Mouse (Mus musculus) kidney, adult 2 months (tissue): ENCODE data around the gene Cdiptos.

Experiments used
- CTCF ChIP-seq: fragments of 200-500 bp; conservative IDR thresholded peaks from 2 replicates; pipeline ENCODE4 v1.5.1; 2011; ENCODE audit warnings: low read depth, mild to moderate bottlenecking, control low read depth, low read length, moderate library complexity, mixed read lengths; ENCODE audit not compliant: insufficient read depth, insufficient read length
- POLR2A ChIP-seq: fragments of 200-500 bp; IDR thresholded peaks from one replicate; pipeline ENCODE4 v1.6.1; 2011; ENCODE audit warnings: low read depth, low read length, control low read depth

DNA sequence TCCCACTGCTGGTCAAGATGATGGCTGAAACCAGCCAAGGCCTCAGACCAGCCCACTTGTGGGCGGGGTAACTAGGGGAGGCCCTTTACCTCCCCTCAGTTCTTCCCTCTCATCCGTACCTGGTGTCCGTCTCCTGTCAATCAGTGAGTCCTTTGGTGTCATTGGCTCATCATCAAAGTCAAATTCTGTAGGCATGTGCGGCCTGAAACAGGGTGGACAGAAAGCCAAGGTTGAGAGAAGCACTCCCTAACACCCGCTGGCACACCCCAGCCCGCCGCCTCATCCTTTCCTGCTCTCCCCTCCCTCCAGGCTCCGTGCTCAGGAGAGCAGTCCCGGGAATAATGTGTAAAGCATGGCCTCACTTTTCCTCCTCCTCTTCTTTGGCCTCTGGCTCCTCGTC, 40.2 kb upstream of the Cdiptos start:
- TF ChIP-seq POLR2A, result no peak
- TF ChIP-seq CTCF, result no peak
